Mouse (Mus musculus): Measurements from ENCODE around the gene Nrgn. TPM values are rescaled to one million over a fixed set of nuclear protein-coding genes. Genes with fewer than 3 reads are reported as not detected.
A peak's percentile ranks its signal among the peaks of the same experiment; 100 is the strongest.

Nrgn gene
- polyA plus RNA-seq, 1 experiment from 2014 or later: 3.8 TPM

- 53% methylated on average over 23 of the region's 23 CpGs for WGBS
- Histone ChIP-seq H3K9me3 (replicated peaks) (no peaks in the 10 kb centered on the region), H3K36me3 (no peaks in the 10 kb centered on the region), H3K27me3 (replicated peaks) (peaks cover 20% of the 10 kb centered on the region), H3K9ac (replicated peaks) (no peak within 1 kb of the TSS), H3K27ac (replicated peaks) (no peak within 1 kb of the TSS), H3K4me3 (replicated peaks) (no peak within 1 kb of the TSS), H3K4me2 (no peak within 1 kb of the TSS), H3K4me1 (peaks cover 4% of the 10 kb centered on the region)
- ATAC-seq (ENCODE audit: low FRiP score): no peak
These were observed 13.3 kb downstream of the Nrgn start, which contains the start of gene Vsig2 for GRCm38 (mm10) chr9:37539170-37540025. TSS of gene Vsig2 (plus strand) at chr9:37539255.

DNA sequence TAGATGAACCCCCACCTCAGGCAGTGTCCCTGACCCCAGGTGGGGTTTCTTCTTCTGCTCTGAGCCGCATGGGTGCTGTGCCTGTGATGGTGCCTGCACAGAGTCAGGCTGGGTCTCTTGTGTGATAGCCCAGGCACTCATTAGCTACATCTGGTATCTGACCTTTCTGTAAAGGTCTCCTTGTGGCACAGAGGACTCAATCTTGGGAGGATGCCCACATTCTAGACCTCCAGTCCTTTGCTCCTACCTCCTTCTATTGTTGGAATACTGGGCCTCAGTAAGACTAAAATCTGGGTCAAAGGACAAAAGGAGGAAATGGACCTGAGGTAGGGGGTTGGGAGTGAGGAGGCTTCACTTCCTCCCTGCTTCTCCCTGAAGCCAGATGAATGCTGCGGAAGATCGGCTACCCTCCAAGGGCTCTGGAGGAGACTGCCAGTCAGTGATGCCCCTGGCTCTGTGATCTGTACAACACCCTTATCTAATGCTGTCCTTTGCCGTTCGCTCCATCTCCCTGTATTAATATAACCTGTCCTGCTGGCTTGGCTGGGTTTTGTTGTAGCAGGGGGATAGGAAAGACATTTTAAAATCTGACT is 14.9 kb downstream of the Nrgn start:
- no peak for ATAC-seq (ENCODE audit: low FRiP score)
- Histone ChIP-seq H3K9ac (replicated peaks) (no peak overlapping the region), H3K4me1 (no peaks in the 10 kb centered on the region), H3K27ac (replicated peaks) (no peak overlapping the region), H3K27me3 (replicated peaks) (peaks cover 10% of the 10 kb centered on the region), H3K36me3 (no peaks in the 10 kb centered on the region), H3K4me3 (replicated peaks) (no peak overlapping the region), H3K4me2 (no peak overlapping the region), H3K9me3 (replicated peaks) (no peaks in the 10 kb centered on the region)
- 84% methylated on average over 5 of the region's 5 CpGs for WGBS

DNA sequence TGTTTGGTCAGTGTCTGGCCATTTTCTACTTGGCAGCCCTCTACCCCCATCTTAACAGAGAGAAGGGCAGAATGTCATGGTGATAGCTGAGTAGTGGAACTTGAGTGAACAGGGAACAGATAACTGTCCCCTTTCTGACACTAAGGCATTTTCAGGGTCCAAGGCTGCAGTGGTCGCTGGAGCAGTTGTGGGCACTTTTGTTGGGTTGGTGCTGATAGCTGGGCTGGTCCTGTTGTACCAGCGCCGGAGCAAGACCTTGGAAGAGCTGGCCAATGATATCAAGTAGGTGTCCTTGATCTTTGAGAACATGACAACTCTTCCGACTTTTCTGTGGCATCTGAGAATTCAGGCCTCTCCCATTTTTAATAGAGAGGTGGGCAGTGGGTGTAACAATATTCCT is 15.9 kb downstream of the Nrgn start:
- Histone ChIP-seq H3K4me2 (no peak overlapping the region), H3K27ac (replicated peaks) (no peak overlapping the region), H3K27me3 (replicated peaks) (0 out of 2 replicates have a peak, but pooled peaks cover 7% of the 10 kb centered on the region), H3K9ac (replicated peaks) (no peak overlapping the region), H3K4me3 (replicated peaks) (no peak overlapping the region), H3K36me3 (no peaks in the 10 kb centered on the region), H3K9me3 (replicated peaks) (no peaks in the 10 kb centered on the region), H3K4me1 (no peaks in the 10 kb centered on the region)
- ATAC-seq (ENCODE audit: low FRiP score): no peak
- 86% methylated on average over 4 of the region's 4 CpGs for WGBS

GRCm38 (mm10) chr9:37530888-37531705 is 21.6 kb downstream of the Nrgn start:
- peak; percentile 70; the same call in 1 of the 2 replicates for ATAC-seq (ENCODE audit: low FRiP score)
- Histone ChIP-seq H3K9ac (replicated peaks) (peak overlapping the region; percentile 27), H3K27ac (replicated peaks) (no peak overlapping the region; the same call in 1 of the 2 replicates), H3K4me1 (peaks cover 39% of the 10 kb centered on the region), H3K27me3 (replicated peaks) (peaks cover 52% of the 10 kb centered on the region), H3K4me2 (peak overlapping the region; percentile 72), H3K36me3 (no peaks in the 10 kb centered on the region), H3K9me3 (replicated peaks) (no peaks in the 10 kb centered on the region), H3K4me3 (replicated peaks) (peak overlapping the region; percentile 36)
- 3% methylated on average over 31 of the region's 31 CpGs for WGBS

GRCm38 (mm10) chr9:37530031-37530887 is 22.4 kb downstream of the Nrgn start:
- H3K27ac ChIP-seq (replicated peaks): no peak overlapping the region; the same call in 1 of the 2 replicates
- no peaks in the 10 kb centered on the region for H3K9me3 ChIP-seq (replicated peaks)
- peak; percentile 71 for ATAC-seq (ENCODE audit: low FRiP score)
- H3K9ac ChIP-seq (replicated peaks): peak overlapping the region; percentile 27
- H3K27me3 ChIP-seq (replicated peaks): peaks cover 59% of the 10 kb centered on the region
- H3K4me1 ChIP-seq: peaks cover 39% of the 10 kb centered on the region
- H3K4me3 ChIP-seq (replicated peaks): peak overlapping the region; percentile 36
- H3K36me3 ChIP-seq: peaks cover 4% of the 10 kb centered on the region; the same call in 1 of the 2 replicates
- H3K4me2 ChIP-seq: peak overlapping the region; percentile 72
- WGBS: 2% methylated on average over 32 of the region's 32 CpGs

DNA sequence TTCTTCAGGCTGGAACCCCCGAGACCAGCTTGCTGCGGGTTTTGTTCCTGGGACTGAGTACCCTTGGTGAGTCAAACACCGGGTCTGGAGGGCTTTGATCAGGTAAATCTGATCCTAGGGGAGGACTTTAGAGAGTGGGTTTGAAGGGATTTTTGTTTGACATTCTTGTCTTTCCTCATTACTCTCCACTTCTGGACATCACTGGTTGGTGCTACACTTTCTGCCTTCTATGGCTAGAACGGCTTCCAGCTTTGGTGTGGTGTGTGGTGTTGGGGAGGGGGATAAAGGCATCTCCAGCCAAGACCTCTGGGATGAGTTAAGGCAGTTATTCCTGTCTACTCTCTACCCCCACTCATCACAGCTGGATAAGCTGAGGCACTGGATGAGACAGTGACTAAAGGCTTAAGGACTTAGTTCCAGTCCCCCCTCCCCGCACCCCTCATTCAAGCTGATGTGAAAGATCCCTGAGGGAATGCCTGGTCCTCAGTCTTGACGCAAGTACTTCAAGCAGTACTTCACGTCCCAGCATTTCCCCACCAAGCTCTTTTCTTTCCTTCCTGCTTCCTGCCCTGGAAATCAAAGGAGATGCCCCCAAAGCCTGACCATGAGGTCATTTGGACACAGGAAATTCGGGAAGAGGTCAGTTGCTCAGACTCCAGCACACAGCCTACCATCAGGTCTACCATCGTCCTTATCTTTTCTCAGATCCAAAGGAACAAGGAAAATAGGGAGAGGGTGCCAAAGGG is 24.3 kb downstream of the Nrgn start:
- peak overlapping the region; percentile 72; the same call in 1 of the 2 replicates for H3K4me2 ChIP-seq
- 27% methylated on average over 9 of the region's 9 CpGs for WGBS
- H3K36me3 ChIP-seq: peaks cover 9% of the 10 kb centered on the region
- H3K9me3 ChIP-seq (replicated peaks): no peaks in the 10 kb centered on the region
- ATAC-seq (ENCODE audit: low FRiP score): no peak
- no peak overlapping the region for H3K9ac ChIP-seq (replicated peaks)
- H3K27ac ChIP-seq (replicated peaks): no peak overlapping the region
- peaks cover 39% of the 10 kb centered on the region for H3K4me1 ChIP-seq
- peak overlapping the region; percentile 20 for H3K4me3 ChIP-seq (replicated peaks)
- H3K27me3 ChIP-seq (replicated peaks): peaks cover 61% of the 10 kb centered on the region

DNA sequence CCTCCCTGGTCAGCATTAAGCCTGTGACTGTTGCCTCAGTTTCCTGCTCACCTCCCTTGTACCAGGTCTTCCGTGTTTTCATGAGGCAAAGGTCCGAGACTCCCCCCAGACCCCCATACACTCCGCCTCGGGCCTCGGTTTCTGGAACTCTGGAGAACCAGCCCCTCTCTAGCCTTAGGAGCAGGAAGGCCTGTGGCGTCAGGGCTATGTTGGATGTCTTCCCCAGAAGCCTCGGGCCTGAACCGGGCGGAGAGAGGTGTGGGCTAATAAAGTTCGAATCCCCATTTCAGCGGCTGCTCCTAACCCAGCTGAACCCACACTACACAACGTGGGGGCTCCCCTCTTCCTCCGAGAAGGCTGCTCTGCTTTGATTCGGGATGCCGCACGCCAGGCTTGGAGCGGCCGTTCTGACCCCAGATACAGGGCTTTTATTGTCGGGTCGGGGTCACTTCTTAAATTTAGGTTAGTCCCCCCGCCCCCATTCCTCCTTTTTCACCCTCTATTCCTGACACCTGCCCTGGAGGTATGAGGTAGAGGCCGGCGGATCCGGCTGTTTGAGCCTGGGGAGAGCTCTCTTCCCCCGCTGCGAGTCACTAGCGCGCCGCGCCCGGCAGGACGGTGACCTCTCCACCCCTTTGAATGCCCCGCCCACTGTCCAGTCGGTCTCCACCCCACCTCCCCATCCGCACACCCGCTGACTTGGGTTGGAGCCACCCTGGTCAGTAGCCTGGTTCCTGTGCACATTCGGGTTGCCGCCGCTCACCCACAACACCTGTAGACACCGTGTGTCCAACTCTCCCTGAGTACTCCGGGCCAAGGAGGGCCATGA is 25.1 kb downstream of the Nrgn start, which contains the start of gene Esam:
TSS of gene Esam (plus strand) at position 683 of the 829 bp plus-strand sequence.
- peaks cover 17% of the 10 kb centered on the region for H3K36me3 ChIP-seq
- 6% methylated on average over 41 of the region's 41 CpGs for WGBS
- H3K27ac ChIP-seq (replicated peaks): no peak within 1 kb of the TSS; the same call in 1 of the 2 replicates
- H3K9me3 ChIP-seq (replicated peaks): no peaks in the 10 kb centered on the region
- ATAC-seq (ENCODE audit: low FRiP score): no peak
- peak within 1 kb of the TSS; percentile 72 for H3K4me2 ChIP-seq
- H3K4me1 ChIP-seq: peaks cover 39% of the 10 kb centered on the region
- peaks cover 61% of the 10 kb centered on the region for H3K27me3 ChIP-seq (replicated peaks)
- H3K4me3 ChIP-seq (replicated peaks): peak within 1 kb of the TSS; percentile 20
- no peak within 1 kb of the TSS for H3K9ac ChIP-seq (replicated peaks)

- 23% methylated on average over 21 of the region's 21 CpGs for WGBS
- no peak for ATAC-seq (ENCODE audit: low FRiP score)
- Histone ChIP-seq H3K27me3 (replicated peaks) (peaks cover 56% of the 10 kb centered on the region), H3K9ac (replicated peaks) (no peak overlapping the region), H3K36me3 (peaks cover 19% of the 10 kb centered on the region), H3K4me3 (replicated peaks) (peak overlapping the region; percentile 20; the same call in 1 of the 2 replicates), H3K9me3 (replicated peaks) (no peaks in the 10 kb centered on the region), H3K4me1 (peaks cover 39% of the 10 kb centered on the region), H3K27ac (replicated peaks) (no peak overlapping the region), H3K4me2 (peak overlapping the region; percentile 33)
These were observed 26.0 kb downstream of the Nrgn start for GRCm38 (mm10) chr9:37526443-37527395.

DNA sequence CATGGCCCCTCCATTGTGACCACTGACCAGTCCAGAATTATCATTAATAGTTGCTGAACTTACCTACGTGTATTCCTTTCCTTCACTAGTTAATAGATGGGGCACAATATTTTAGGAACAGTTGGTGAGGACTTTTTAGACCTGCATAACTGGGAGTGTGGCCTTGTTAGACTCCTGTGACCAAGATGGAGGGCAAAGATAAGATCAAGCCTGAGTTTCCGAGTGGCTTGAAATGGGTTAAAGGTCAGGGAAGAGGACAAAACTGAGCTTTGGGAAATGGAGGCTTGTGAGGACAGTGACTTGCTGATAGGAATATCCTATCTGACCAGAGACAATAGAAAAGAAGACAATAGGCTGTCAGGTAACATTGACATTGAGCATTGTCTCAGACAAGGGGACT is 27.2 kb downstream of the Nrgn start:
- 94% methylated on average over 2 of the region's 2 CpGs for WGBS
- H3K36me3 ChIP-seq: peaks cover 28% of the 10 kb centered on the region
- H3K4me2 ChIP-seq: no peak overlapping the region
- peaks cover 46% of the 10 kb centered on the region for H3K27me3 ChIP-seq (replicated peaks)
- peaks cover 28% of the 10 kb centered on the region for H3K4me1 ChIP-seq
- H3K9ac ChIP-seq (replicated peaks): no peak overlapping the region
- no peaks in the 10 kb centered on the region for H3K9me3 ChIP-seq (replicated peaks)
- no peak overlapping the region for H3K4me3 ChIP-seq (replicated peaks)
- H3K27ac ChIP-seq (replicated peaks): no peak overlapping the region
- ATAC-seq (ENCODE audit: low FRiP score): no peak
